Mouse (Mus musculus): ENCODE measurements around the gene Tspan8. TPM values are rescaled to one million over a fixed set of nuclear protein-coding genes. Genes with fewer than 3 reads are reported as not detected.
"Not testable (repeated sequence)": the region's sequence is repeated elsewhere in the genome, so short reads cannot be mapped to it uniquely, and the experiment has no call there.

Tspan8 gene
- polyA plus RNA-seq, 1 experiment from 2014 or later = 39.6 TPM

DNA sequence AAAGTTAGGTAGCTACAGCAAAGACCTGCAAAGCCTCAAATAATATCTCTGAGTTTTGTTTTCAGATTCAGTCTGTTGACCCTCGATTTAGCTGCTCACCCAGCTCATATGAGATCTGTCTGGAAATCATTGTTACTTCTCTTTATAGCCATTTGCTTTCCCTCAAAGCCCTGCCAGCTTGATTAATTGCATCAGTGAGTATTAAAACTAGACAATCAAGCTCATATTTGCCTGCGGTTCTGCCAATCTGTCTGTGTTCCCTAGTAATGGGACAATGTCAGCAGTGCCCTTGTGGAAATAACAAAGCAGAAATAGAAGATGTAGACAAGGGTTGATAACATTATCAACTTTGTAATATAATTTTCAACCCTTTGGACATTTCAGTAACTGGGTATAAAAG is 25.8 kb upstream of the Tspan8 start:
- Histone ChIP-seq H3K9ac (ENCODE audit: low read depth, low read length) (no peak overlapping the region), H3K4me3 (ENCODE audit: low read depth, low read length) (no peak overlapping the region), H3K27me3 (replicated peaks; ENCODE audit: control insufficient read depth, insufficient read depth, low read length) (no peaks in the 10 kb centered on the region), H3K4me2 (no peak overlapping the region), H3K36me3 (ENCODE audit: control insufficient read depth, insufficient read depth, low read length) (no peaks in the 10 kb centered on the region), H3K4me1 (replicated peaks; ENCODE audit: control insufficient read depth, insufficient read depth, low read length) (no peaks in the 10 kb centered on the region), H3K9me3 (ENCODE audit: control insufficient read depth, low read length) (no peaks in the 10 kb centered on the region), H3K27ac (ENCODE audit: low read depth, low read length) (no peak overlapping the region)
- ATAC-seq (replicated peaks; ENCODE audit: low FRiP score) = no peak
- WGBS = 81% methylated on average over 2 of the region's 2 CpGs
- DNase-seq (ENCODE audit: low spot score) = no peak

DNA sequence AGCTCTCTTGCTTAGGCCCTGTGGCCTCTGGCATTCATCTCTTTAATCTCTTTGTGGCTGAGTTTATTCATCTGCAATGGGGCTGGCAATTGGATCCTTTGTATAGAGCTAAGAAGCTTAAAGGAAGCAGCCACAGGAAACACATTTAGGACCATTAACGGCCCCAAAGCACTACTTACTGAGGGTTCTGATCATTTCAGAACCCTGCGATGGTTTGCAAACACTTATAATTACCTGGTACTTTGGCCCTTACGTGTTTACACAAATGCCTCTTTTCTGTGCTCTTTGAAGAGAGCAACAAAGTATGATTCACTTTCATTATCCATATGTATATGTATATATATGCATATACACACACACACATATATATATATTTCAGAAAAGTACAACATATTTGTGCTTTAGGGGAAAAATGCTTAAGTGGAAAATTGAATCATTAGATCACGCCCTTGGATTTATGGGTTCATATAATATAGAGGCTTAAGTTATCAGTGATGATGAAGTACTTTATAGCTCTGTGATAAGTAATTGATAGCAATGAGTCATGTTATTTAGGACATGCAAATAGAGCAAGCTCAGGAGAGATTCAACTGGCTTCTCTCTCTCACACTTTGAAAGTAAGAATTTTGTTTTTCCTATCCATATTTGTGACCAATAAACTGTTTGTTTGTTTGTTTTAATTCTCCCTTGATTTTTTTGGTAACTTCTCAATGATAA is 20.4 kb upstream of the Tspan8 start:
- Histone ChIP-seq H3K27me3 (replicated peaks; ENCODE audit: control insufficient read depth, insufficient read depth, low read length) (no peaks in the 10 kb centered on the region), H3K27ac (ENCODE audit: low read depth, low read length) (no peak overlapping the region), H3K9me3 (ENCODE audit: control insufficient read depth, low read length) (no peaks in the 10 kb centered on the region), H3K36me3 (ENCODE audit: control insufficient read depth, insufficient read depth, low read length) (no peaks in the 10 kb centered on the region), H3K4me3 (ENCODE audit: low read depth, low read length) (no peak overlapping the region), H3K9ac (ENCODE audit: low read depth, low read length) (no peak overlapping the region), H3K4me1 (replicated peaks; ENCODE audit: control insufficient read depth, insufficient read depth, low read length) (no peaks in the 10 kb centered on the region), H3K4me2 (no peak overlapping the region)
- DNase-seq (ENCODE audit: low spot score) = no peak
- WGBS = 78% methylated on average over 4 of the region's 4 CpGs
- no peak for ATAC-seq (replicated peaks; ENCODE audit: low FRiP score)

DNA sequence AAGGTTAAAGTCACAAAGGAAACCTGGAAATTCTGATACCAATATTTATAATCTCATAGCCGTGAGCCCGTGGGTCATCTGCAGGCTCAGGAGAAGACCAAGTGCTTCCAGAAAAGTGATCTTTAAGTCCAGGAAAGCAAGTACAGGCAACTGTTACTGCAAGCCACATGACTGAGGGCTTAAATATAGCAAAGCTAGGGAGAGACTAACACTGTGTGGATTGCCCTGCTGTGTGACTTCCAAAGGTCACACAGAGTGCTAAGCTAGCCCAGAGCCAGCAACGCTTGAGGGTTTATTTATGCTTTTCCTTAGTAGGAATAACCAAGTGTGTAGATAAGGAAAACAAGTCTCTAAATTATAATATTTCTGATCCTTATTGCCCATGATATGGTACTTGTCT is 15.2 kb upstream of the Tspan8 start:
- no peak for ATAC-seq (replicated peaks; ENCODE audit: low FRiP score)
- Histone ChIP-seq H3K27me3 (replicated peaks; ENCODE audit: control insufficient read depth, insufficient read depth, low read length) (no peaks in the 10 kb centered on the region), H3K4me1 (replicated peaks; ENCODE audit: control insufficient read depth, insufficient read depth, low read length) (no peaks in the 10 kb centered on the region), H3K4me2 (no peak overlapping the region), H3K27ac (ENCODE audit: low read depth, low read length) (no peak overlapping the region), H3K9me3 (ENCODE audit: control insufficient read depth, low read length) (no peaks in the 10 kb centered on the region), H3K9ac (ENCODE audit: low read depth, low read length) (no peak overlapping the region), H3K4me3 (ENCODE audit: low read depth, low read length) (no peak overlapping the region), H3K36me3 (ENCODE audit: control insufficient read depth, insufficient read depth, low read length) (no peaks in the 10 kb centered on the region)
- 75% methylated on average over 3 of the region's 3 CpGs for WGBS
- no peak for DNase-seq (ENCODE audit: low spot score)

DNA sequence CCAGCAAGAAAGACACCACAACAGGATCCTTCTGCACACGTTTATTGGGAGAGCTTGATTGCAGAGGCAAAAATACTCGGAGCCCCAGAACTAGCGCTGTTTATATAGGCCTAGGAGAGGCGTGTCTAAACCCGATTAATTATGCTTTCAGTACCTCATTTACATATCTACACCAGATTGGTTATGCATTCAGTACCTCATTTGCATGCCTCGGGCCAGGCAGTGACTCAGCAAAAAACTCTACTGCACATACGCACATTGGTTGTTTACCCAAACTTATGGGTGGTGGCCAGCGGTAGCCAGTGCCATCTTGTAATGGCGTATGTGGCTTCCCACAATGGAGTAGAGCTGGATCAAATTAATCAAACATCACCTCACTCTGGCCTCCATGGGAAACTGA is 13.6 kb upstream of the Tspan8 start:
- not testable (repeated sequence) for ATAC-seq (replicated peaks; ENCODE audit: low FRiP score); H3K4me1 ChIP-seq (replicated peaks; ENCODE audit: control insufficient read depth, insufficient read depth, low read length); DNase-seq (ENCODE audit: low spot score); H3K4me2 ChIP-seq; H3K27me3 ChIP-seq (replicated peaks; ENCODE audit: control insufficient read depth, insufficient read depth, low read length); H3K9ac ChIP-seq (ENCODE audit: low read depth, low read length); H3K4me3 ChIP-seq (ENCODE audit: low read depth, low read length); H3K9me3 ChIP-seq (ENCODE audit: control insufficient read depth, low read length); H3K36me3 ChIP-seq (ENCODE audit: control insufficient read depth, insufficient read depth, low read length); H3K27ac ChIP-seq (ENCODE audit: low read depth, low read length)
- 90% methylated on average over 9 of the region's 9 CpGs for WGBS

DNA sequence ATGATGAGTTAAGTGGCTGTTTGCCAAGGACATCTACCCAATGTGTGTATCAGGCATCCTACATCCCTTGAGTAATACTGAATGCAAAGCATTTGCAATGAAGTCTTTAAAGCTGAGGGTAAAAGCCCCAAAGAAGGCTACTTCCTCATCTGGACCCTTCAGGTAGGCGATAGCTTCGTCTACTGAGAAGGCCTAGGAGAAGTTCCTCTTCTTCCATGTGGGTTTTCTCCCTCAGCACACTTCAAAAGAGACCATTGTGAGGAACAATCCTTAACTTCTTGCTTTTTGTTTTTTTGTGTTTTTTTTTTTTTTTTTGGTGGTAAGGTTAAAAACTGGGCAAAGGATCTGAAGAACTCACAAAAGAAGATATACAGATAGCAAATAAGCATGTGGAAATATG is 12.9 kb upstream of the Tspan8 start:
- Histone ChIP-seq H3K4me2 (no peak overlapping the region), H3K4me1 (replicated peaks; ENCODE audit: control insufficient read depth, insufficient read depth, low read length) (no peaks in the 10 kb centered on the region), H3K27ac (ENCODE audit: low read depth, low read length) (no peak overlapping the region), H3K27me3 (replicated peaks; ENCODE audit: control insufficient read depth, insufficient read depth, low read length) (no peaks in the 10 kb centered on the region), H3K9me3 (ENCODE audit: control insufficient read depth, low read length) (no peaks in the 10 kb centered on the region), H3K9ac (ENCODE audit: low read depth, low read length) (no peak overlapping the region), H3K36me3 (ENCODE audit: control insufficient read depth, insufficient read depth, low read length) (no peaks in the 10 kb centered on the region), H3K4me3 (ENCODE audit: low read depth, low read length) (no peak overlapping the region)
- WGBS = 59% methylated on average over 2 of the region's 2 CpGs
- ATAC-seq (replicated peaks; ENCODE audit: low FRiP score) = no peak
- DNase-seq (ENCODE audit: low spot score) = no peak

DNA sequence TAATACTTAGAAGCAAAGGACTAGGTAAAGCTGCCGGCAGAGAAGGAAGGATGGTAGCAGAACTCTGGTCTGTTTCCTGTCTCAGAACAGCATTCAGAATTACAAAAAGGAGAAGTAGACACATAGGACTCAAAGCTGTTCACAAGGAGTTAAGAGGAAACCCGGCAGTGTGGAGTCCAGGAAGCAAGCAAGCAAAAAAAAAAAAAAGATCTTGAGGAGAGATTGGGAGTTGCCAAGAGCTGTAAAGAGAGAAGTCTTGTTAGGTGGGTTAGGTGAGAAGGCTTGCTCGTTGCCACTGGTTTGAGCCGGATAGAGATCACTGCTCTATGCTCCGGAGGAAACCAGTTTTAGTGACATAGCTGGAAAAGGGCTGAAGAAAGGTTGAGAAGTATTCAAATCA is 10.6 kb upstream of the Tspan8 start:
- Histone ChIP-seq H3K4me3 (ENCODE audit: low read depth, low read length) (no peak overlapping the region), H3K27me3 (replicated peaks; ENCODE audit: control insufficient read depth, insufficient read depth, low read length) (no peaks in the 10 kb centered on the region), H3K9ac (ENCODE audit: low read depth, low read length) (no peak overlapping the region), H3K27ac (ENCODE audit: low read depth, low read length) (no peak overlapping the region), H3K4me1 (replicated peaks; ENCODE audit: control insufficient read depth, insufficient read depth, low read length) (no peaks in the 10 kb centered on the region), H3K9me3 (ENCODE audit: control insufficient read depth, low read length) (no peaks in the 10 kb centered on the region), H3K36me3 (ENCODE audit: control insufficient read depth, insufficient read depth, low read length) (no peaks in the 10 kb centered on the region), H3K4me2 (no peak overlapping the region)
- WGBS = 37% methylated on average over 5 of the region's 5 CpGs
- DNase-seq (ENCODE audit: low spot score) (no peak), ATAC-seq (replicated peaks; ENCODE audit: low FRiP score) (no peak)

DNA sequence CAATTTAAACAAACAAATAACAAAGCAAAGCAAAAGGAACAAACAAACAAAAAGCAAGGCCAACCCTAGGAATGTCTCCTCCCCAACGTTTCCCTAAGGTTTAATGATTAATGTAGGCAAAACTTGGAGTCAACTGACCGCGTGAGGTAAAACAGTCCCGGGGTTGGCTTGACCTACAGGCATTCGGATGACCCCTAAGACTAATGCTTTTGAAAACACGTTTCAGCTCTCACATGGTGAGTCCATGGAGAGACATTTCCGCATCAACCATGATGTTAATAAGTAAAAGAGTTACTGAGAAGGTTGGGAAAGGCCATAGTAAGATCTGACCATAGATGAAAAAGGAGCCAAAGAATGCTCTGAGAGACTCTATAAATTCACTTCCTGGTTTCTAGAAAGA is 7.5 kb upstream of the Tspan8 start:
- Histone ChIP-seq H3K27me3 (replicated peaks; ENCODE audit: control insufficient read depth, insufficient read depth, low read length) (no peaks in the 10 kb centered on the region), H3K4me3 (ENCODE audit: low read depth, low read length) (no peak overlapping the region), H3K36me3 (ENCODE audit: control insufficient read depth, insufficient read depth, low read length) (no peaks in the 10 kb centered on the region), H3K9ac (ENCODE audit: low read depth, low read length) (no peak overlapping the region), H3K4me2 (no peak overlapping the region), H3K9me3 (ENCODE audit: control insufficient read depth, low read length) (no peaks in the 10 kb centered on the region), H3K4me1 (replicated peaks; ENCODE audit: control insufficient read depth, insufficient read depth, low read length) (no peaks in the 10 kb centered on the region), H3K27ac (ENCODE audit: low read depth, low read length) (no peak overlapping the region)
- no peak for DNase-seq (ENCODE audit: low spot score)
- 61% methylated on average over 7 of the region's 7 CpGs for WGBS
- no peak for ATAC-seq (replicated peaks; ENCODE audit: low FRiP score)

DNA sequence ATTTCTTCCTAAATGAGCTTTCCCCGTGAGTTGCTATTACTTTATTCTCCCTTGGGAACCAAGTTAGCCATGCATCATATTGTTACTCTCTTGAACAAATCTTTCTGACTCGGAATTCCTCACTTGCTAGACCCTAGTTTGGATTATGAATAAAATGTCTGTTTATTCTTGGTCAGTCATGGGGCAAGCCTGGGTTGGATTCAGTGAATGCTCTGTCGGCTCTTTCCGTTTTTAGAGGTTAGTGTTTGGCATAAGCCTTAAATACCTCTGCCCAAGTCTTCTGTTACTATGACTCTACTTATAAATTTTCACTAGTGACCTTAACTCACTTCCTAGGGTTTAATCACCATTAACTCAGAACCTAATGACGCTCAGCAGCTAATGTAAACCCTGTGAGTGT is 5.1 kb upstream of the Tspan8 start:
- WGBS = 85% methylated on average over 5 of the region's 5 CpGs
- no peak for ATAC-seq (replicated peaks; ENCODE audit: low FRiP score)
- Histone ChIP-seq H3K27ac (ENCODE audit: low read depth, low read length) (no peak overlapping the region), H3K9ac (ENCODE audit: low read depth, low read length) (no peak overlapping the region), H3K4me3 (ENCODE audit: low read depth, low read length) (no peak overlapping the region), H3K36me3 (ENCODE audit: control insufficient read depth, insufficient read depth, low read length) (no peaks in the 10 kb centered on the region), H3K27me3 (replicated peaks; ENCODE audit: control insufficient read depth, insufficient read depth, low read length) (no peaks in the 10 kb centered on the region), H3K9me3 (ENCODE audit: control insufficient read depth, low read length) (no peaks in the 10 kb centered on the region), H3K4me1 (replicated peaks; ENCODE audit: control insufficient read depth, insufficient read depth, low read length) (no peaks in the 10 kb centered on the region), H3K4me2 (no peak overlapping the region)
- DNase-seq (ENCODE audit: low spot score) = no peak

DNA sequence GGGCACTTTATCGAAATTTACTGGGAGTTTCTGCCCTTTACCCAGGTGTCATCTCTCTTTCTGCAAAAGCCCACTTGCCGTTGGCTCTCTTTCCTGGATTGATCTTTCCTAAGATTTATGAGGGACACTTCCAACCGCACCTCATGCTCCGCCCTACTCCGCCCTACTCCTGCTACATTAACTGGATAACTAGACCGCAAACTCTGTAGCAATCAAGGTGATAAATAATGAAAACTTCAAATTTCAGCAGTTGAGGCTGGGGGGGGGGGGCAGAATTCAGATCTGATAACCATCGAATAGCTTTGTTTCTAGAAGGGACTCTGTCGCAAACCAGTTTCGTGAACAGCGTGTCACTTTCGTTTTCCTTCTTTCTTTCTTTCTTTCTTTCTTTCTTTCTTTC is 1.8 kb upstream of the Tspan8 start:
- Histone ChIP-seq H3K9me3 (ENCODE audit: control insufficient read depth, low read length) (no peaks in the 10 kb centered on the region), H3K4me1 (replicated peaks; ENCODE audit: control insufficient read depth, insufficient read depth, low read length) (no peaks in the 10 kb centered on the region), H3K27ac (ENCODE audit: low read depth, low read length) (no peak overlapping the region), H3K4me2 (no peak overlapping the region), H3K4me3 (ENCODE audit: low read depth, low read length) (no peak overlapping the region), H3K27me3 (replicated peaks; ENCODE audit: control insufficient read depth, insufficient read depth, low read length) (no peaks in the 10 kb centered on the region), H3K9ac (ENCODE audit: low read depth, low read length) (no peak overlapping the region), H3K36me3 (ENCODE audit: control insufficient read depth, insufficient read depth, low read length) (no peaks in the 10 kb centered on the region)
- ATAC-seq (replicated peaks; ENCODE audit: low FRiP score) (no peak), DNase-seq (ENCODE audit: low spot score) (no peak)
- 86% methylated on average over 11 of the region's 11 CpGs for WGBS

Data from liver, embryonic 11.5 days (tissue).